Comparison of ENCODE assay signal across 17 mouse cellular contexts in genomic region chr10:108710514-108710913, GRCm38 (mm10). TPM values are rescaled to one million over a fixed set of nuclear protein-coding genes. Genes with fewer than 3 reads are reported as not detected.
DNase-seq lines count a peak whose midpoint lies in the region; ATAC-seq and TF ChIP-seq lines count a peak whose summit lies in the region.
"Had no signal": no experiment of that assay in that cellular context is flagged by ENCODE, and none has a peak within 500 bp of the region (broad histone marks: within the 10 kb centered on the region; RNA-seq: fewer than 3 reads in every experiment).

No protein-coding gene starts in this region.

- no peaks in the 10 kb centered on the region for H3K27me3 ChIP-seq in forebrain, embryonic 13.5 days
- no peaks in the 10 kb centered on the region for H3K27me3 ChIP-seq in forebrain, embryonic 10.5 days (ENCODE audit: poor library complexity, severe bottlenecking)
- H3K27me3 ChIP-seq: limb, embryonic 12.5 days had no signal

- 66% methylated on average over 5 of the region's 5 CpGs for WGBS in forebrain, embryonic 13.5 days
- 84% methylated on average over 5 of the region's 5 CpGs for WGBS in forebrain, embryonic 10.5 days

- no peak for DNase-seq in forebrain, embryonic 10.5 days (ENCODE audit: extremely low spot score, low spot score)
- peak in 1 of 2 experiments; percentile 60 for DNase-seq in layer of hippocampus, adult 2 months (ENCODE audit: low spot score in 2 of 2)
- no peak for DNase-seq in layer of hippocampus, postnatal 25 days (ENCODE audit: extremely low spot score in 1 of 2, low spot score in 1 of 2)
- DNase-seq in right cerebral cortex, postnatal 10 days (ENCODE audit: low spot score in 2 of 2): peak; percentile 40 to 73
- no peak for DNase-seq in right cerebral cortex, postnatal 14 days
- DNase-seq in telencephalon, adult 2 months (ENCODE audit: low read depth, low spot score): peak; percentile 85
- DNase-seq in urinary bladder, adult 2 months (ENCODE audit: low spot score): no peak
- DNase-seq: adrenal gland, postnatal 25 days; cerebellum, adult 11 months; gastrocnemius, postnatal 14 days; lung, postnatal 10 days had no signal

- H3K4me2 ChIP-seq in forebrain, embryonic 13.5 days: no peak overlapping the region
- H3K4me2 ChIP-seq: heart, embryonic 11.5 days; limb, embryonic 12.5 days; midbrain, embryonic 11.5 days had no signal

- no peaks in the 10 kb centered on the region for H3K36me3 ChIP-seq in forebrain, embryonic 13.5 days (ENCODE audit: poor library complexity, severe bottlenecking)
- no peaks in the 10 kb centered on the region for H3K36me3 ChIP-seq in forebrain, embryonic 10.5 days (replicated peaks)
- H3K36me3 ChIP-seq: limb, embryonic 12.5 days had no signal

- no peaks in the 10 kb centered on the region for H3K9me3 ChIP-seq in forebrain, embryonic 13.5 days (replicated peaks)
- H3K9me3 ChIP-seq in forebrain, embryonic 10.5 days: no peaks in the 10 kb centered on the region; the same call in 1 of the 2 replicates
- H3K9me3 ChIP-seq: limb, embryonic 12.5 days had no signal

- H3K4me1 ChIP-seq in forebrain, embryonic 13.5 days: no peaks in the 10 kb centered on the region
- no peaks in the 10 kb centered on the region for H3K4me1 ChIP-seq in forebrain, embryonic 10.5 days
- H3K4me1 ChIP-seq: limb, embryonic 12.5 days had no signal

- H3K4me3 ChIP-seq in forebrain, embryonic 13.5 days: no peak overlapping the region
- H3K4me3 ChIP-seq in forebrain, embryonic 10.5 days: no peak overlapping the region
- no peak overlapping the region for H3K4me3 ChIP-seq in layer of hippocampus, adult 2 months
- H3K4me3 ChIP-seq: limb, embryonic 12.5 days had no signal

- peak; percentile 82 for ATAC-seq in forebrain, embryonic 13.5 days

- no peak for TF ChIP-seq CTCF in layer of hippocampus, adult 2 months (conservative IDR thresholded peaks at IDR 0.05)

- no peak overlapping the region for H3K27ac ChIP-seq in forebrain, embryonic 13.5 days
- H3K27ac ChIP-seq in forebrain, embryonic 10.5 days: no peak overlapping the region
- H3K27ac ChIP-seq in layer of hippocampus, adult 2 months: peak overlapping the region; percentile 80
- H3K27ac ChIP-seq: limb, embryonic 12.5 days had no signal

- H3K9ac ChIP-seq in forebrain, embryonic 13.5 days: no peak overlapping the region
- H3K9ac ChIP-seq: limb, embryonic 12.5 days had no signal

RNA-seq across cellular contexts. Expression of gene Gm5136, which starts 10.6 kb away (rescaled TPM):
- polyA plus RNA-seq in forebrain, embryonic 13.5 days (2015; fragmentation: Nextera tagmentation; extraction: Ambion mirVana): 0.19 and 0.25 TPM in 2 replicates
- polyA plus RNA-seq in forebrain, embryonic 10.5 days (2016; fragmentation: Nextera tagmentation; extraction: Ambion mirVana): not detected in 2 replicates
- 1 to 10 TPM; 3.5 TPM for total RNA-seq in layer of hippocampus, adult 2 months (2021)
- total RNA-seq in layer of hippocampus, postnatal 25 days (2021): 1 to 10 TPM; 1.7 to 3.4 TPM
- polyA plus RNA-seq in urinary bladder, adult 2 months (2012; rRNA removed): not detected in 2 replicates
- total RNA-seq: adrenal gland, postnatal 25 days; common myeloid progenitor, adult 5-6 weeks; gastrocnemius, postnatal 14 days; hematopoietic stem cell, adult 5-6 weeks had no signal
- polyA plus RNA-seq: heart, embryonic 11.5 days; limb, embryonic 12.5 days had no signal

Comparison
In these comparisons a context has a peak if more than half of its experiments do, and no peak if none do; other contexts are left out.
1. DNase-seq: peak in right cerebral cortex, postnatal 10 days (2 of 2) and telencephalon, adult 2 months (single experiment); none in forebrain, embryonic 10.5 days (single experiment), layer of hippocampus, postnatal 25 days (0 of 2), right cerebral cortex, postnatal 14 days (single experiment) and urinary bladder, adult 2 months (single experiment).